Mouse (Mus musculus): Measurements from ENCODE around the gene Mbtps2.

- no peak for TF ChIP-seq CTCF (conservative IDR thresholded peaks at IDR 0.05 in 1 of 2, IDR thresholded peaks at IDR 0.05 in 1 of 2; ENCODE audit: low read depth in 2 of 2, low read length in 2 of 2)
- no peak for TF ChIP-seq RCOR1 (conservative IDR thresholded peaks at IDR 0.05; ENCODE audit: low read depth, low read length)
These were observed 107.8 kb downstream of the Mbtps2 start for GRCm38 (mm10) chrX:157490769-157491144.
